Mouse (Mus musculus) c-Kit-positive CD71-negative TER-119-negative erythroid progenitor cells, embryonic 14.5 days (primary cell): ENCODE results near the gene E030018B13Rik.

Experiments used
- DNase-seq: peaks from one replicate; pipeline ENCODE4 v3.0.0-alpha.2; 2013; ENCODE audit warnings: low read depth

E030018B13Rik gene

GRCm38 (mm10) chr7:63897655-63898054 is 19.0 kb upstream of the E030018B13Rik start:
- DNase-seq = no peak

- DNase-seq = no peak
These were observed 18.5 kb upstream of the E030018B13Rik start for GRCm38 (mm10) chr7:63898201-63898600.

- DNase-seq = no peak
These were observed 16.7 kb upstream of the E030018B13Rik start for GRCm38 (mm10) chr7:63899925-63900324.

- DNase-seq = no peak
These were observed 16.2 kb upstream of the E030018B13Rik start for GRCm38 (mm10) chr7:63900411-63900810.

- DNase-seq = no peak
These were observed 15.3 kb upstream of the E030018B13Rik start for GRCm38 (mm10) chr7:63901346-63901745.

GRCm38 (mm10) chr7:63901942-63902341 is 14.7 kb upstream of the E030018B13Rik start:
- no peak for DNase-seq

- no peak for DNase-seq
These were observed 13.9 kb upstream of the E030018B13Rik start for GRCm38 (mm10) chr7:63902604-63903210.

GRCm38 (mm10) chr7:63903635-63904380 is 12.8 kb upstream of the E030018B13Rik start:
- DNase-seq = no peak

GRCm38 (mm10) chr7:63905190-63905589 is 11.5 kb upstream of the E030018B13Rik start:
- no peak for DNase-seq

GRCm38 (mm10) chr7:63905642-63906041 is 11.0 kb upstream of the E030018B13Rik start:
- no peak for DNase-seq

- no peak for DNase-seq
These were observed 8.7 kb upstream of the E030018B13Rik start for GRCm38 (mm10) chr7:63907778-63908495.

- DNase-seq = no peak
These were observed 8.0 kb upstream of the E030018B13Rik start for GRCm38 (mm10) chr7:63908496-63909285.

GRCm38 (mm10) chr7:63910225-63910624 is 6.4 kb upstream of the E030018B13Rik start:
- no peak for DNase-seq

- DNase-seq = no peak
These were observed 5.7 kb upstream of the E030018B13Rik start for GRCm38 (mm10) chr7:63910912-63911311.

GRCm38 (mm10) chr7:63911383-63912233 is 5.0 kb upstream of the E030018B13Rik start:
- DNase-seq = peak; percentile 59

- DNase-seq = no peak
These were observed 4.3 kb upstream of the E030018B13Rik start for GRCm38 (mm10) chr7:63912234-63912810.

- DNase-seq = no peak
These were observed 3.5 kb upstream of the E030018B13Rik start for GRCm38 (mm10) chr7:63912924-63913723.

GRCm38 (mm10) chr7:63913724-63914692 is 2.6 kb upstream of the E030018B13Rik start:
- DNase-seq = no peak

- DNase-seq = no peak
These were observed 1.8 kb upstream of the E030018B13Rik start for GRCm38 (mm10) chr7:63914891-63915290.
